Mouse (Mus musculus): ENCODE measurements around the gene Emp3.
"Not testable (repeated sequence)": the region's sequence is repeated elsewhere in the genome, so short reads cannot be mapped to it uniquely, and the experiment has no call there.

Emp3 gene

GRCm38 (mm10) chr7:45916056-45917003 is 4.9 kb downstream of the Emp3 start:
- no peak for DNase-seq (ENCODE audit: extremely low read depth, low read depth, low spot score)

GRCm38 (mm10) chr7:45915011-45915410 is 6.2 kb downstream of the Emp3 start:
- no peak for DNase-seq (ENCODE audit: extremely low read depth, low read depth, low spot score)

- no peak for DNase-seq (ENCODE audit: extremely low read depth, low read depth, low spot score)
Observed at GRCm38 (mm10) chr7:45914067-45914466, 7.1 kb downstream of the Emp3 start.

GRCm38 (mm10) chr7:45909145-45909544 is 12.1 kb downstream of the Emp3 start:
- DNase-seq (ENCODE audit: extremely low read depth, low read depth, low spot score) = no peak

- DNase-seq (ENCODE audit: extremely low read depth, low read depth, low spot score) = no peak
Observed at GRCm38 (mm10) chr7:45908384-45908783, 12.8 kb downstream of the Emp3 start.

GRCm38 (mm10) chr7:45906622-45907021 is 14.6 kb downstream of the Emp3 start:
- DNase-seq (ENCODE audit: extremely low read depth, low read depth, low spot score) = no peak

- DNase-seq (ENCODE audit: extremely low read depth, low read depth, low spot score) = no peak
Observed at GRCm38 (mm10) chr7:45902481-45903002, 18.7 kb downstream of the Emp3 start.

GRCm38 (mm10) chr7:45901562-45901961 is 19.6 kb downstream of the Emp3 start:
- no peak for DNase-seq (ENCODE audit: extremely low read depth, low read depth, low spot score)

GRCm38 (mm10) chr7:45898125-45898524 is 23.1 kb downstream of the Emp3 start:
- DNase-seq (ENCODE audit: extremely low read depth, low read depth, low spot score) = not testable (repeated sequence)

GRCm38 (mm10) chr7:45897258-45897757 is 23.9 kb downstream of the Emp3 start:
- no peak for DNase-seq (ENCODE audit: extremely low read depth, low read depth, low spot score)

- peak; percentile 80 for DNase-seq (ENCODE audit: extremely low read depth, low read depth, low spot score)
Observed at GRCm38 (mm10) chr7:45896517-45897257, 24.5 kb downstream of the Emp3 start, which contains the start of the genes Syngr4 and Tmem143. Gene Syngr4 (minus strand): TSS chr7:45896714. Gene Tmem143 (plus strand): TSS chr7:45896941.

- DNase-seq (ENCODE audit: extremely low read depth, low read depth, low spot score) = no peak
Observed at GRCm38 (mm10) chr7:45895931-45896516, 25.2 kb downstream of the Emp3 start.

- DNase-seq (ENCODE audit: extremely low read depth, low read depth, low spot score) = no peak
Observed at GRCm38 (mm10) chr7:45892651-45893050, 28.6 kb downstream of the Emp3 start.

- no peak for DNase-seq (ENCODE audit: extremely low read depth, low read depth, low spot score)
Observed at GRCm38 (mm10) chr7:45887246-45887645, 34.0 kb downstream of the Emp3 start.

- no peak for DNase-seq (ENCODE audit: extremely low read depth, low read depth, low spot score)
Observed at GRCm38 (mm10) chr7:45881011-45881410, 40.2 kb downstream of the Emp3 start.

GRCm38 (mm10) chr7:45880531-45880930 is 40.7 kb downstream of the Emp3 start:
- DNase-seq (ENCODE audit: extremely low read depth, low read depth, low spot score) = no peak

- DNase-seq (ENCODE audit: extremely low read depth, low read depth, low spot score) = not testable (repeated sequence)
Observed at GRCm38 (mm10) chr7:45878278-45878677, 42.9 kb downstream of the Emp3 start, which contains the start of gene Grin2d. Gene Grin2d (minus strand): TSS chr7:45878378.

GRCm38 (mm10) chr7:45876895-45877294 is 44.3 kb downstream of the Emp3 start:
- no peak for DNase-seq (ENCODE audit: extremely low read depth, low read depth, low spot score)

GRCm38 (mm10) chr7:45873061-45873947 is 47.9 kb downstream of the Emp3 start:
- DNase-seq (ENCODE audit: extremely low read depth, low read depth, low spot score) = no peak

- DNase-seq (ENCODE audit: extremely low read depth, low read depth, low spot score) = no peak
Observed at GRCm38 (mm10) chr7:45872624-45873023, 48.6 kb downstream of the Emp3 start, which contains the start of gene Kdelr1. Gene Kdelr1 (plus strand): TSS chr7:45872772.
